Mouse (Mus musculus): Measurements from ENCODE around the gene Nelfa. TPM values are rescaled to one million over a fixed set of nuclear protein-coding genes. Genes with fewer than 3 reads are reported as not detected.

Gene Nelfa
- total RNA-seq, 1 experiment from 2014 or later: 29.4 TPM

GRCm38 (mm10) chr5:33857693-33858092 lies 78.5 kb downstream of the Nelfa start:
- no peak for ATAC-seq (replicated peaks in 1 of 2; ENCODE audit: insufficient read depth in 1 of 2, low FRiP score in 2 of 2, low TSS enrichment in 1 of 2, low read depth in 1 of 2, poor library complexity in 2 of 2, severe bottlenecking in 2 of 2)

DNA sequence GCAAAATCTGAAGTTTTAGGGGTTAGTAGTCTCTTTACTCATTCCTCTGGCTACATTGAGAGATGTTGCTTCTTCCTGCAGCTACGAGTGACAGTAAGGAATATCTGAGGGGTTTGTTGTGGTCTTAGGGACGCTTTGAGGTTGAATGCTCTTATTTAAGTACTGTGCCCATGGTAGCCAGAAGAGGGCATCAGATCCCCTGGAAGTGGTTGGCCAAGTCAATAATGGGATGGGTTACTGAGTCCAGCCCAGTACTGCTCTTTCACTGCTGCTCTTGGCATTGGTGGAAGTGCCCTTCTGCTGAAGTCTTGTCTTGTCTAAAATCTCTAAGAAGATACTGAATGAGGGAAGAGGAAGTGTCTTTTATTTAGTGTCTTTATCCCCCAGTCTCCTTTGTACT lies 82.2 kb downstream of the Nelfa start:
- ATAC-seq (replicated peaks in 1 of 2; ENCODE audit: insufficient read depth in 1 of 2, low FRiP score in 2 of 2, low TSS enrichment in 1 of 2, low read depth in 1 of 2, poor library complexity in 2 of 2, severe bottlenecking in 2 of 2): no peak

DNA sequence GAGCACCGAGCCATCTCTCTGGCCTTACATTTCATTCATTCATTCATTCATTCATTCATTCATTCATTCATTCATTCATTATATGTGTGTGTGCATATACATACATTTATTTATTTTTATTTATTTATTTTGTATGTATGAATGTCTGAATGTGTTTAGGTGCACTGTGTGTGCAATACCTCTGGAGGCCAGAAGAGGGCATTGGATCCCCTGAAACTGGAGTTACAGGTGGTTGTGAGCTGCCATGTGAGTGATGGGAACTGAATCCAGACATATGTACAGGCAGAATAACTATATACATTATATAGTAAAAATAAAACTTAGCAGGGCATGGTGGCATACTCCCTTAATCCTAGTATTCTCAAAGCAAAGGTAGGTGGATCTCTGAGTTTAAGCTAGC lies 83.1 kb downstream of the Nelfa start:
- ATAC-seq (replicated peaks in 1 of 2; ENCODE audit: insufficient read depth in 1 of 2, low FRiP score in 2 of 2, low TSS enrichment in 1 of 2, low read depth in 1 of 2, poor library complexity in 2 of 2, severe bottlenecking in 2 of 2): no peak

- ATAC-seq (replicated peaks in 1 of 2; ENCODE audit: insufficient read depth in 1 of 2, low FRiP score in 2 of 2, low TSS enrichment in 1 of 2, low read depth in 1 of 2, poor library complexity in 2 of 2, severe bottlenecking in 2 of 2): no peak
Observed at GRCm38 (mm10) chr5:33851466-33851865, 84.7 kb downstream of the Nelfa start.

Other genes starting within 250 kb of the Nelfa start
- 2.2 and 3.0 TPM in 2 replicates for gene Fgfr3, start 214.7 kb downstream of the Nelfa start, total RNA-seq (2017)
- gene Letm1, start 153.6 kb downstream of the Nelfa start, total RNA-seq (2017): 19.7 and 20.8 TPM in 2 replicates
- 110 and 126 TPM in 2 replicates for gene Nsd2, start 115.7 kb downstream of the Nelfa start, total RNA-seq (2017)
- 2.6 TPM in 1 of 2 replicates, not detected in the other for gene Gm1673, start 47.0 kb upstream of the Nelfa start, total RNA-seq (2017)
- 1.3 and 1.6 TPM in 2 replicates for gene Nat8l, start 59.6 kb upstream of the Nelfa start, total RNA-seq (2017)
- gene Poln, start 233.0 kb upstream of the Nelfa start, total RNA-seq (2017): 2.9 TPM in 1 of 2 replicates, not detected in the other
- gene Haus3, start 233.1 kb upstream of the Nelfa start, total RNA-seq (2017): 121 and 173 TPM in 2 replicates